Mouse (Mus musculus): ENCODE data around the gene Pcca.

- TF ChIP-seq POLR2A (IDR thresholded peaks at IDR 0.05; ENCODE audit: insufficient read length, low read depth) (no peak), TCF12 (IDR thresholded peaks at IDR 0.05; ENCODE audit: insufficient read depth, poor library complexity, severe bottlenecking) (no peak), USF1 (IDR thresholded peaks at IDR 0.05; ENCODE audit: low read depth) (no peak), CEBPB (IDR thresholded peaks at IDR 0.05; ENCODE audit: insufficient read depth, poor library complexity, severe bottlenecking) (no peak), POLR2AphosphoS2 (IDR thresholded peaks at IDR 0.05; ENCODE audit: insufficient read length, low read depth) (no peak), MYOD1 (IDR thresholded peaks at IDR 0.05; ENCODE audit: control insufficient read depth in 1 of 3, insufficient read length in 2 of 3, low read depth in 2 of 3) (no peak), MAX (IDR thresholded peaks at IDR 0.05; ENCODE audit: low read depth) (no peak), REST (IDR thresholded peaks at IDR 0.05; ENCODE audit: insufficient read depth, insufficient read length) (no peak), TCF3 (IDR thresholded peaks at IDR 0.05; ENCODE audit: insufficient read length, low read depth) (no peak), E2F4 (IDR thresholded peaks at IDR 0.05; ENCODE audit: insufficient read depth) (no peak), MYOG (IDR thresholded peaks at IDR 0.05; ENCODE audit: control insufficient read depth in 1 of 3, insufficient read depth in 1 of 3, insufficient read length in 2 of 3, low read depth in 2 of 3) (no peak)
These were observed 68.6 kb downstream of the Pcca start for GRCm38 (mm10) chr14:122602701-122603100.

All from myocyte (in vitro differentiated cells).